13 mouse cellular contexts compared by ENCODE assay signal in genomic region chr17:29247881-29248280, GRCm38 (mm10). TPM values are rescaled to one million over a fixed set of nuclear protein-coding genes. Genes with fewer than 3 reads are reported as not detected.
DNase-seq lines count a peak whose midpoint lies in the region; ATAC-seq lines count a peak whose summit lies in the region.
"Had no signal": no experiment of that assay in that cellular context is flagged by ENCODE, and none has a peak within 500 bp of the region (broad histone marks: within the 10 kb centered on the region; RNA-seq: fewer than 3 reads in every experiment).

No protein-coding gene starts in this region.

- WGBS in intestine, embryonic 15.5 days, result 70% methylated on average over 13 of the region's 13 CpGs
- 71% methylated on average over 13 of the region's 13 CpGs for WGBS in intestine, embryonic 16.5 days
- 49% methylated on average over 13 of the region's 13 CpGs for WGBS in embryonic facial prominence, embryonic 15.5 days
- 81% methylated on average over 13 of the region's 13 CpGs for WGBS in midbrain, embryonic 15.5 days

- H3K9me3 ChIP-seq in intestine, embryonic 15.5 days, result no peaks in the 10 kb centered on the region
- no peaks in the 10 kb centered on the region for H3K9me3 ChIP-seq in intestine, embryonic 16.5 days (ENCODE audit: control insufficient read depth, low read length)
- H3K9me3 ChIP-seq in embryonic facial prominence, embryonic 15.5 days (replicated peaks), result no peaks in the 10 kb centered on the region
- H3K9me3 ChIP-seq in midbrain, embryonic 15.5 days, result no peaks in the 10 kb centered on the region
- H3K9me3 ChIP-seq: forebrain, embryonic 15.5 days had no signal

- no peak overlapping the region for H3K4me2 ChIP-seq in intestine, embryonic 15.5 days (replicated peaks)
- H3K4me2 ChIP-seq in intestine, embryonic 16.5 days (ENCODE audit: low read depth, low read length), result no peak overlapping the region
- no peak overlapping the region for H3K4me2 ChIP-seq in embryonic facial prominence, embryonic 15.5 days (replicated peaks)
- no peak overlapping the region for H3K4me2 ChIP-seq in midbrain, embryonic 15.5 days
- H3K4me2 ChIP-seq: forebrain, embryonic 15.5 days had no signal

- H3K4me3 ChIP-seq in intestine, embryonic 15.5 days (replicated peaks), result no peak overlapping the region
- H3K4me3 ChIP-seq in intestine, embryonic 16.5 days (ENCODE audit: low read length), result no peak overlapping the region
- no peak overlapping the region for H3K4me3 ChIP-seq in embryonic facial prominence, embryonic 15.5 days (replicated peaks)
- H3K4me3 ChIP-seq in midbrain, embryonic 15.5 days, result no peak overlapping the region
- H3K4me3 ChIP-seq: forebrain, embryonic 15.5 days had no signal

- peak; percentile 28 for DNase-seq in Muller cell, postnatal 12 days (ENCODE audit: inconsistent ontology term)
- DNase-seq in heart, postnatal 10 days, result peak; percentile 62 to 74
- DNase-seq in thymus, postnatal 36 days, result no peak
- DNase-seq: adrenal gland, adult 8-10 months; kidney, postnatal 25 days; lung, postnatal 36 days had no signal

- H3K4me1 ChIP-seq in intestine, embryonic 15.5 days (replicated peaks), result peaks cover 31% of the 10 kb centered on the region
- H3K4me1 ChIP-seq in intestine, embryonic 16.5 days (ENCODE audit: control insufficient read depth, insufficient read depth, low read length), result peaks cover 18% of the 10 kb centered on the region
- peaks cover 68% of the 10 kb centered on the region for H3K4me1 ChIP-seq in embryonic facial prominence, embryonic 15.5 days
- peaks cover 48% of the 10 kb centered on the region for H3K4me1 ChIP-seq in midbrain, embryonic 15.5 days

- H3K9ac ChIP-seq in intestine, embryonic 15.5 days, result no peak overlapping the region
- no peak overlapping the region for H3K9ac ChIP-seq in intestine, embryonic 16.5 days (ENCODE audit: low read depth, low read length)
- H3K9ac ChIP-seq in embryonic facial prominence, embryonic 15.5 days, result no peak overlapping the region
- no peak overlapping the region for H3K9ac ChIP-seq in midbrain, embryonic 15.5 days
- H3K9ac ChIP-seq: forebrain, embryonic 15.5 days had no signal

- intact Hi-C loops in heart, postnatal 10 days (cut with DNase I), result loop anchor here (2.0 kb wide), 1 partner anchor 199 kb away; no protein-coding TSS in a partner anchor

- peaks cover 20% of the 10 kb centered on the region; the same call in 1 of the 2 replicates for H3K36me3 ChIP-seq in intestine, embryonic 15.5 days
- peaks cover 8% of the 10 kb centered on the region; the same call in 1 of the 2 replicates for H3K36me3 ChIP-seq in intestine, embryonic 16.5 days (ENCODE audit: control insufficient read depth, insufficient read depth, low read length)
- peaks cover 16% of the 10 kb centered on the region; the same call in 1 of the 2 replicates for H3K36me3 ChIP-seq in embryonic facial prominence, embryonic 15.5 days
- H3K36me3 ChIP-seq in midbrain, embryonic 15.5 days (replicated peaks), result peaks cover 9% of the 10 kb centered on the region; the same call in 1 of the 2 replicates

- no peaks in the 10 kb centered on the region for H3K27me3 ChIP-seq in intestine, embryonic 15.5 days (replicated peaks)
- no peaks in the 10 kb centered on the region for H3K27me3 ChIP-seq in intestine, embryonic 16.5 days (replicated peaks; ENCODE audit: control insufficient read depth, insufficient read depth, low read length)
- 0 out of 2 replicates have a peak, but pooled peaks cover 6% of the 10 kb centered on the region for H3K27me3 ChIP-seq in embryonic facial prominence, embryonic 15.5 days
- no peaks in the 10 kb centered on the region for H3K27me3 ChIP-seq in midbrain, embryonic 15.5 days (replicated peaks)
- H3K27me3 ChIP-seq: forebrain, embryonic 15.5 days had no signal

- H3K27ac ChIP-seq in intestine, embryonic 15.5 days, result 0 out of 2 replicates have a peak overlapping the region, but pooled peaks have one; percentile 27
- H3K27ac ChIP-seq in intestine, embryonic 16.5 days (ENCODE audit: low read length), result no peak overlapping the region
- H3K27ac ChIP-seq in embryonic facial prominence, embryonic 15.5 days (replicated peaks), result peak overlapping the region; percentile 58
- H3K27ac ChIP-seq in midbrain, embryonic 15.5 days, result no peak overlapping the region
- H3K27ac ChIP-seq: forebrain, embryonic 15.5 days had no signal

- ATAC-seq in intestine, embryonic 15.5 days, result no peak
- no peak for ATAC-seq in intestine, embryonic 16.5 days
- ATAC-seq in embryonic facial prominence, embryonic 15.5 days (ENCODE audit: insufficient number of reproducible peaks, low FRiP score, low TSS enrichment, low read depth), result no peak
- ATAC-seq in midbrain, embryonic 15.5 days (replicated peaks), result no peak
- ATAC-seq: forebrain, embryonic 15.5 days; hindbrain, embryonic 16.5 days; midbrain, embryonic 16.5 days had no signal

RNA-seq across cellular contexts. Expression of gene Cpne5, which starts 9.9 kb away (rescaled TPM):
- polyA plus RNA-seq in intestine, embryonic 15.5 days (2015; fragmentation: Nextera tagmentation; extraction: Ambion mirVana), result 7.5 and 8.3 TPM in 2 replicates
- 5.3 and 5.9 TPM in 2 replicates for polyA plus RNA-seq in intestine, embryonic 16.5 days (2015; fragmentation: Nextera tagmentation; extraction: Ambion mirVana)
- 27.6 and 28.9 TPM in 2 replicates for polyA plus RNA-seq in embryonic facial prominence, embryonic 15.5 days (2015; fragmentation: Nextera tagmentation; extraction: Ambion mirVana)
- 1 to 10 TPM; 2.7 to 5.7 TPM for total RNA-seq in heart, postnatal 10 days (2021)
- 38.3 and 41.3 TPM in 2 replicates for polyA plus RNA-seq in midbrain, embryonic 15.5 days (2015; fragmentation: Nextera tagmentation; extraction: Ambion mirVana)

RNA-seq across cellular contexts. Expression of gene Ppil1, which starts 16.1 kb away (rescaled TPM):
- polyA plus RNA-seq in intestine, embryonic 15.5 days (2015; fragmentation: Nextera tagmentation; extraction: Ambion mirVana), result 154 and 157 TPM in 2 replicates
- 133 and 153 TPM in 2 replicates for polyA plus RNA-seq in intestine, embryonic 16.5 days (2015; fragmentation: Nextera tagmentation; extraction: Ambion mirVana)
- polyA plus RNA-seq in embryonic facial prominence, embryonic 15.5 days (2015; fragmentation: Nextera tagmentation; extraction: Ambion mirVana), result 129 and 132 TPM in 2 replicates
- total RNA-seq in heart, postnatal 10 days (2021), result 10 to 100 TPM; 31.2 to 34.1 TPM
- polyA plus RNA-seq in midbrain, embryonic 15.5 days (2015; fragmentation: Nextera tagmentation; extraction: Ambion mirVana), result 113 and 119 TPM in 2 replicates

RNA-seq across cellular contexts. Expression of gene BC004004, which starts 20.7 kb away (rescaled TPM):
- 78.3 and 83.5 TPM in 2 replicates for polyA plus RNA-seq in intestine, embryonic 15.5 days (2015; fragmentation: Nextera tagmentation; extraction: Ambion mirVana)
- 82.9 and 85.6 TPM in 2 replicates for polyA plus RNA-seq in intestine, embryonic 16.5 days (2015; fragmentation: Nextera tagmentation; extraction: Ambion mirVana)
- polyA plus RNA-seq in embryonic facial prominence, embryonic 15.5 days (2015; fragmentation: Nextera tagmentation; extraction: Ambion mirVana), result 82.1 and 85.8 TPM in 2 replicates
- 100 to 1,000 TPM; 193 to 194 TPM for total RNA-seq in heart, postnatal 10 days (2021)
- 112 and 114 TPM in 2 replicates for polyA plus RNA-seq in midbrain, embryonic 15.5 days (2015; fragmentation: Nextera tagmentation; extraction: Ambion mirVana)

Comparison
In these comparisons a context has a peak if more than half of its experiments do, and no peak if none do; other contexts are left out.
1. H3K27ac ChIP-seq: peak in intestine, embryonic 15.5 days (single experiment) and embryonic facial prominence, embryonic 15.5 days (single experiment); none in intestine, embryonic 16.5 days (single experiment) and midbrain, embryonic 15.5 days (single experiment).
2. DNase-seq: peak in Muller cell, postnatal 12 days (single experiment) and heart, postnatal 10 days (2 of 2); none in thymus, postnatal 36 days (0 of 2).